Mouse (Mus musculus) MN1 (cell line): ENCODE measurements at regions not wholly inside any gene's neighbourhood (a gene's known extent, or its start where the extent isn't known, plus 50 kb on each side); places are given as distances from the start of the nearest gene placed in this dataset.

Source experiments
- DNase-seq: peaks from one replicate; pipeline ENCODE4 v3.0.0-alpha.2; 2016; ENCODE audit warnings: low spot score

- DNase-seq = no peak
Observed at GRCm38 (mm10) chr11:45790504-45790903, 61.3 kb upstream of the Clint1 start.

GRCm38 (mm10) chr11:45791696-45792095, 60.2 kb upstream of the Clint1 start:
- no peak for DNase-seq

GRCm38 (mm10) chr11:45794361-45794981, 57.4 kb upstream of the Clint1 start:
- no peak for DNase-seq

DNA sequence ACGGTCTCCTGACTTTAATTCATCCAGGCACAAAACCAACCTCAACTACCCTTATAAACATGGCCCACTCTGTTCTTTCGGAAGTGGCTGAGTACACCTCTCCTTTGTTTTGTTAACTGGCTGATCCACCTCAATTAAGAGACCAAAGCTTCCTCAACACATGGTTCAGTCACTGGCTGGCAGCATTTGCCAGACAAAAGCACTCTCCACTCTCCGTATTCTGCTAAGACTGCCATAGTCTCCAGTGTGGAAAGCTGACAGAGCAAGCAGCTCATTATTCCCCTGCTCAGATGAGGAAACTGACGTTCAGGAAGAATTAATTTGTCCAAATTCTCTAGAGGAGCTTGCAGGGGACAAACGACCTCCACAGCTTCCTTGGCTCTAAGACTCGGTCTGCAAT, 56.5 kb upstream of the Clint1 start:
- no peak for DNase-seq

GRCm38 (mm10) chr11:45795731-45796130, 56.1 kb upstream of the Clint1 start:
- peak; percentile 14 for DNase-seq

- DNase-seq = no peak
Observed at GRCm38 (mm10) chr11:45799732-45800386, 52.0 kb upstream of the Clint1 start.
